Mouse (Mus musculus): ENCODE data around the gene Mt4.
A peak's percentile ranks its signal among the peaks of the same experiment; 100 is the strongest.
"Not testable (repeated sequence)": the region's sequence is repeated elsewhere in the genome, so short reads cannot be mapped to it uniquely, and the experiment has no call there.

Gene Mt4

GRCm38 (mm10) chr8:94135556-94135955, 1.4 kb upstream of the Mt4 start:
- DNase-seq (ENCODE audit: low read depth) = no peak

- DNase-seq (ENCODE audit: low read depth) = no peak
These were observed 805 bp upstream of the Mt4 start for GRCm38 (mm10) chr8:94136192-94136591.

DNA sequence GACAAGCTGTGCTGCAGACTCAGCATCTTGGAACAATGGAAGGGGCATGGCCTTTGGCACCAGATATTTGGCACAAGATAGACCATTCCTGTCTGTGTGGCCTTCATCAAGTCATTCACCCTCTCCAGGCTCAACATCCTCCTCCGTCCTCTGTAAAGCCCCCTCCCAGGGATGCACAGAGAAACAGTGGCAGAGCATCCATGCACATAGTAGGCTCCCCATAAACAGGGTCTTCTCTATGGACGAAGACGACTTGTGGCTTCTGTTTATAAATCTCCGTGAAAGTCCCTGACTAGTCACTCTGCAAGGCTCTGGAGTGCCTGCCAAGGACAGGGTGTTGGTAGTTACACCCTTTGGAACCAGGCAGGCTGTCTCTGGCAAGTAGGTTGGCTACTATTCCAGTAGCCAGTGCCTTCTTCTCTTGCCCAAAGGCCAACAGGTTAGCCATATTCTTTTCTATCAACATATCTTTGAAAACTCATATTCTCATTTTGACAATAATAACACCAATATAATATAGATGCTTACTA, 3.3 kb downstream of the Mt4 start:
- DNase-seq (ENCODE audit: low read depth) = no peak

- DNase-seq (ENCODE audit: low read depth) = no peak
These were observed 11.2 kb downstream of the Mt4 start for GRCm38 (mm10) chr8:94148236-94148635.

- no peak for DNase-seq (ENCODE audit: low read depth)
These were observed 13.9 kb downstream of the Mt4 start for GRCm38 (mm10) chr8:94150925-94151324.

- peak; percentile 47 for DNase-seq (ENCODE audit: low read depth)
These were observed 15.7 kb downstream of the Mt4 start, which contains the start of gene Mt3 for GRCm38 (mm10) chr8:94152513-94153300. Mt3 (plus strand) TSS chr8:94152607.

- DNase-seq (ENCODE audit: low read depth) = no peak
These were observed 16.5 kb downstream of the Mt4 start for GRCm38 (mm10) chr8:94153451-94153850.

DNA sequence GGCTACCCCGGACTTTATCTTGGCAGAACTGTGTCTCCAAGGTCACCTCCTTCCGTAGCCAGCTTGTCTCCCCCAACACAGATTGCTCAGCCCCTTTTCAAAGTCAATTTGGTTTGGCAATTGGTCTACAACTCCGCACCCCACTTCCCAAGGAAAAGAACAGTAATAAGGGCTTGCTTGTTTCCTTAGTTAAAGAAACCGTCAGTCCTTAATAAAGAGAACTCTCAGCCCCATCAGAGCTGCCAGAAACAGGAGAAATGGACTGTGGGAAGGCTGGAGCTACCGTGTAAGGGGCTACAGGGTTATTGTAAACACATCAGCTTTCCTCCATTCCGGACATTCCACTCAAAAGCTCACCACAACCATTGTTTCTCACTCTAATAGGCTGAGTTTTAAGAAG, 17.5 kb downstream of the Mt4 start:
- DNase-seq (ENCODE audit: low read depth) = no peak

GRCm38 (mm10) chr8:94156092-94156491, 19.1 kb downstream of the Mt4 start:
- no peak for DNase-seq (ENCODE audit: low read depth)

DNA sequence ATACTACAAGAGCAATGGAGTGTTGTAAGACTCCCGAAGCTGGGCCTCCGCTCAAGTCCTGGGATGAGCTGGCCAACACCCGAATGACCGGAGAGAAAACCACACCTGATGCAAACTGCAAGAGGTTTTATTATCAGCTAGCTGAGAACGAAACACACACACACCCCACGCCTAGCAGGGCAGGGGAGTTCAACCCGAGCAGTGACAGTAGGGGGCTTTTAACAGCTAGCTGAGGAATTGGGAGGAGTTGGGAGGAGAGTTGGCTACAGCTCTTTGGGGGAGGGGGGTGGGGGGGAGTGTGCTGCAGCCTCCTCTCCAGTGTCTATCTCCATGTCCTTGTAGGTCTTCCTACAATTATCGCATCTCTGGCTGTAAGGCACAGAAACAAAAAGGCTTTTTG, 28.8 kb downstream of the Mt4 start:
- not testable (repeated sequence) for DNase-seq (ENCODE audit: low read depth)

DNA sequence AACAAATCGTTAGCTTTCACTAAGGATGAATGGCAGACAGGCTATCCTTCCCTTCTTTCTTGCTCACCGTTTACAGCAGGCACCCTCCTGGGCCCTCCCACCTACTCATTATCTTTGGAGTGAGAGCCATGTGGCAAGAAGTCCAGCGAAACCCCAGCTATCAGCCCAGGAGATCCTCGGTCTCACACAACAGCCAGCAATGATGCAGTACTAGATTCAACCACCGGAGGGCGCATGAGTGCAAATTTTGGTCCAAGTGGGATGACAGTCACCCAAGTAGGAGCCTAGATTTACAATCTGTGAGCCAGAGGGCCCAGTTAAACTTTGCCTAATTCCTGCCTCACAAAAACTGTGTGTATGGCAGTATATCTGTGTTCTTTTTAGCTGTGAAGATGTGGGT, 30.2 kb downstream of the Mt4 start:
- peak; percentile 89 for DNase-seq (ENCODE audit: low read depth)

DNA sequence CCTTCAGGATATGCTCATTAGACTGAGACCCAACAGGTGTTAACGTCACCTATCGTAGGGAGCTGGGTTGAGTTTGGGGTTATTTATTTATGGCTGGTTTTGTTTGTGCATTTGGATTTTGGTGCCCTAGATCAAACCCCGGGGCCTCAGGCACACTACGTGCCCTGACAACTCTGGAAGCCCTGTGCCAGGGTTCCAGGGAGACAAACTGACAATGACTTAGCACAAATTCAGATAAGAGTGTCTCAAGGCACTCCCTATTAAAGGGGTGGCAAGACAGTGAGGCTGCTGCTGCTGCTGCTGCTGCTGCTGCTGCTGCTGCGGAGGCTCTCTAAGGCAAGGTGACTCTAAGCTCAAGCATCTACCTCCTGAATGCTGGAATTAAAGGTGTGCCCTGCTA, 32.5 kb downstream of the Mt4 start:
- DNase-seq (ENCODE audit: low read depth) = no peak

DNA sequence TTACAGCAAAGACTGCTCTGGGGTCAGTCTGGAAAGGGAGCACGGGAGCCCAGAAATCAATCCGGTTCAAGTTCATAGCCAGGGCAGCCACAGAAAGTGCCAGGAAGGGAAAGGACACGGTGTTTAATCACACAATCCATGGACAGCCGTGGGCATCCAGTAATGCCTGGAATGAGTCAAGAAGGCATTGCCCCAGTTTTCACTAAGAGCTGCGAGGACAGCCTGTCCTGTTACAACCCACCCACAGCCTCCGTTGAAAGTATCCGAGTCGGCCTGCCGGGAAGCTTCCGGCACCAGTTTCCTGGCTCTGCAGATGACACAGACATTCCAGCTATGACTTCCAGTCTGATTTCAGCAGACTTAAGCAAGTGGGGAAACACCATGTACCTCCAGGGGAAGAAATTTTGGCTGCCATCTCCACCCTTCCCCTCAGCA, 34.3 kb downstream of the Mt4 start:
- DNase-seq (ENCODE audit: low read depth) = no peak

DNA sequence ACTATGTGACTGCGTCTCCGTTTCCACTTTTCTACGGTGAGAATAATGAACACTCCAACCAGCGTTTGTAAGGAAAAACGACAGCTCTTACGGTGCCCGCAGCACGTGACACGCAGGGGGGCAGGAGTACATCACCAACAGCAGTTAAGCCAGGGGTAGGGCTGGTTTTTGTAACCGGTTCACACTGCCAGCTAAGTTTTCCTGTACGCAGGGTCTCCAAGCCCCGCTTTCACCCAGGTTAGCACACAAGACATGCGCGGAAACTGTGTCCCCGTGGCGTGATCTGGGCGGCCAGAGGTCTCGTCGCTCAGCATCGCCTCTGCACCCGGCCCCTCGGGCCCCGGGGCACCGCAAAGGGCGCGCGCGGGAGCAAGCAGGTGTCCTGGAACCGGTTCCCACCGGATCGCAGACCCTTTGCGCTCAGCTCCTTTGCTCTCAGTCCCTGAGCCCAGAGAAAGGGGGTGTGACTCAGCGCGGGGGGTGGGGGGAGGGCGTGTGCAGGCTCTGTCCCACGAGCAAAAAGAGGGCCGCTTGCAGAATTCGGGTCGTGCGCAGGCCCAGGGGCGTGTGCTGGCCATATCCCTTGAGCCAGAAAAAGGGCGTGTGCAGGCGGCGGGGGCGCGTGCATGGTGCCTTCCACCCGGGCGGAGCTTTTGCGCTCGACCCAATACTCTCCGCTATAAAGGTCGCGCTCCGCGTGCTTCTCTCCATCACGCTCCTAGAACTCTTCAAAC, 35.2 kb downstream of the Mt4 start, which contains the start of gene Mt2:
Gene Mt2, plus strand, starts transcription at position 590 of the 734 bp plus-strand sequence.
- DNase-seq (ENCODE audit: low read depth) = peak; percentile 57

DNA sequence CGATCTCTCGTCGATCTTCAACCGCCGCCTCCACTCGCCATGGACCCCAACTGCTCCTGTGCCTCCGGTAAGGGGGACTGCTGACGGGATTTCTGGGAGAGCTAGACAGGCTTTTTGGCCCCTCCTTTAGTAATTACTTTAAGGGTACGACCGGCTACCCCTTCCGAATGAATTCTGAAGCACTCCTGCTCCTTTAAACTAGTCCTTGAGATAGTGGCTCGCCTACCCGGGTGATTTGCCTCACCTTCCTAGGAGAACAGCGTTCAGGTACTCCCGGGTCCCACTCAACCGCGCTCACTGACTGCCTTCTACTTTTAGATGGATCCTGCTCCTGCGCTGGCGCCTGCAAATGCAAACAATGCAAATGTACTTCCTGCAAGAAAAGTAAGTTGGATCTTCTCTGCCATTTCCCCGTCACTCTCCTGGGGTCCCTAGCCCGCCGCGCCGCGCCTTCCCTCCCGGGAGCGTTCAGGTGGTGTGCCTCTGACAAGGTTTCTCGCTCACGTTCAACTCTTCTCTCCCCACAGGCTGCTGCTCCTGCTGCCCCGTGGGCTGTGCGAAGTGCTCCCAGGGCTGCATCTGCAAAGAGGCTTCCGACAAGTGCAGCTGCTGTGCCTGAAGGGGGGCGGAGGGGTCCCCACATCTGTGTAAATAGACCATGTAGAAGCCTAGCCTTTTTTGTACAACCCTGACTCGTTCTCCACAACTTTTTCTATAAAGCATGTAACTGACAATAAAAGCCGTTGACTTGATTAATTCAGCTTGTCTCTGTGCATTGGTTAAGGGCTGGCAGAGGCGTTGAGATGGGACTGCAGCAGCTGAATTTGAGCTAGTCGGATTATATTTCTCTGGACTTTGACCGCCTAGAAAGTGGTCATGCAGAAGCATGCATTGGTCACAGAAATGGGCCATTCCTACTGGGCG, 36.1 kb downstream of the Mt4 start:
- DNase-seq (ENCODE audit: low read depth) = no peak

DNA sequence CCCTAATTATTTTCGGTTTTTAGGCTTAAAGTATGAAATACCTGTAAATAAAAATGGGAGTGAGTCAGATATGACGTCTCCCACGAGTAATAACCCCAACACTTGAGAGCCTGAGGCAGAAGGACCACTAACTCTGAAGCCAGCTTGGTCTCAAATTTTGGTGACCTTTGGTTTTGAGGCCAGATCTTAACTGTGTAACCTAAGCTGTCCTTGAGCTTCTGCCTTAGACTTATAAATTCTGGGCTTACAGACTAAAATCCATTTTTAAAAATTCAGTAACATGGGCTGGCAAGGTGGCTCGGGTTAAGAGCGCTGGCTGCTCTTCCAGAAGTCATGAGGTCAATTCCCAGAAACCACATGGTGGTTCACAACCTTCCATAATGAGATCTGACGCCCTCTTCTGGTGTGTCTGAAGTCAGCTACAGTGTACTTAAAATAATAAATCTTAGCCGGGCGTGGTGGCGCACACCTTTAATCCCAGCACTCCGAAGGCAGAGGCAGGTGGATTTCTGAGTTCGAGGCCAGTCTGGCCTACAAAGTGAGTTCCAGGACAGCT, 36.9 kb downstream of the Mt4 start:
- DNase-seq (ENCODE audit: low read depth) = no peak

DNA sequence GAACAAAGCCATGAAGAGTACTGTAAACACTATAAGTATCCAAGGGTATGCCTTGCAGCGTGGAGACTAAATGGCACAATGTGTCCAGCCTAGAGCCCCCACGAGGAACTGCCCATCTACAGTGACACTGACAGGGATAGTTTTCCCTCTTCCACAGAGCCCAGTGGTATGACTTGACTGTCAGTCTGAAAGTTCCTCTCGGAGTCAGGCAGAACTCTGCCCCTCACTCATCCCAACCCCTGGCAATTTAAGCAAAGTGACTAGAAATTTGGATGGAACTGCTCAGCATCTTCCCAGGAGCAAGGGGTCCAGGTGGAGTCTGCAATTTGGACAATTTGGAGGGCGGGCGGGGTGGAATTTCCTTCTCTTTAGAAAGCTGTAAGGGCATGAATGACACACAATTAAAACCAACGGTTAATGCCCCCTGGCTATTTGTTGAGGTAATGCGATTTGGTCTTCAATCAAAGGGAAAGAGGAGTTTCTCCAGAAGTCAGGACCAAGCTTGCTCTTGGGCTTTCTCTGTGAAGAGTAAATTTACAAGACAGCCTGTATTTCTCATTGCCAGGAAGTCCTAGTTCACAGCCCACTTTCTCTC, 37.7 kb downstream of the Mt4 start:
- no peak for DNase-seq (ENCODE audit: low read depth)

- no peak for DNase-seq (ENCODE audit: low read depth)
These were observed 40.9 kb downstream of the Mt4 start for GRCm38 (mm10) chr8:94177716-94178390.

DNA sequence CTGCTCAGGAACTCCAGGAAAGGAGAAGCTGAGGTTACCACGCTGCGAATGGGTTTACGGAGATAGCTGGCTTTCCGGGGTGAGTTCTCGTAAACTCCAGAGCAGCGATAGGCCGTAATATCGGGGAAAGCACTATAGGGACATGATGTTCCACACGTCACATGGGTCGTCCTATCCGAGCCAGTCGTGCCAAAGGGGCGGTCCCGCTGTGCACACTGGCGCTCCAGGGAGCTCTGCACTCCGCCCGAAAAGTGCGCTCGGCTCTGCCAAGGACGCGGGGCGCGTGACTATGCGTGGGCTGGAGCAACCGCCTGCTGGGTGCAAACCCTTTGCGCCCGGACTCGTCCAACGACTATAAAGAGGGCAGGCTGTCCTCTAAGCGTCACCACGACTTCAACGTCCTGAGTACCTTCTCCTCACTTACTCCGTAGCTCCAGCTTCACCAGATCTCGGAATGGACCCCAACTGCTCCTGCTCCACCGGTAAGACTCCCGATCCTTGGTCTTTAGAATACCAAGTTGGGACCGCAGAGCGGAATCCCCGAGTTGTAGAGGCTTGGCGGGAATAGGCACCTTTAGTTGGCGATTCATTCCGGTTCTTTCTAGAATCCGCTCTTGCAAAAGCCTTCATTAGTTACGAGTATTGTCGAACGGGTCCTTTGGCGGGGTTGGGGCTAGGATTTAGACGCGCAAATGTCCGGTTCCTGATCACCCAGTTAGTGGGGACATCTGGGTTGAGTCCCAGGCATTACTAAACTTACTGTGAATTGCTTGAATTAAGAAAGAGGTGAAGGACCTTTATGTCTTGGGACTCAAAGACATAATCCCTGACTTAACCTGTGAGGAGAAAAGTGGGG, 42.1 kb downstream of the Mt4 start, which contains the start of gene Mt1:
Gene Mt1, plus strand, starts transcription at position 226 of the 856 bp plus-strand sequence.
- DNase-seq (ENCODE audit: low read depth) = peak; percentile 88

Measured in induced T-regulatory cell, adult 2 months (primary cell).